Comparison of ENCODE assay signal across 15 mouse cellular contexts in genomic region chrX:38216986-38217675, GRCm38 (mm10). TPM values are rescaled to one million over a fixed set of nuclear protein-coding genes. Genes with fewer than 3 reads are reported as not detected.
DNase-seq lines count a peak whose midpoint lies in the region; ATAC-seq and TF ChIP-seq lines count a peak whose summit lies in the region.
"Had no signal": no experiment of that assay in that cellular context is flagged by ENCODE, and none has a peak within 500 bp of the region (broad histone marks: within the 10 kb centered on the region; RNA-seq: fewer than 3 reads in every experiment).

No protein-coding gene starts in this region.

- H3K4me2 ChIP-seq in lung, embryonic 14.5 days, result no peak overlapping the region
- no peak overlapping the region for H3K4me2 ChIP-seq in intestine, postnatal 0 days (replicated peaks; ENCODE audit: low read depth)
- no peak overlapping the region for H3K4me2 ChIP-seq in liver, embryonic 16.5 days (ENCODE audit: low read depth, low read length)
- H3K4me2 ChIP-seq: embryonic facial prominence, embryonic 15.5 days; heart, embryonic 12.5 days; limb, embryonic 13.5 days had no signal

- H3K9me3 ChIP-seq in lung, embryonic 14.5 days (ENCODE audit: low read depth, low read length), result no peaks in the 10 kb centered on the region
- H3K9me3 ChIP-seq in intestine, postnatal 0 days (ENCODE audit: control insufficient read depth), result no peaks in the 10 kb centered on the region
- no peaks in the 10 kb centered on the region for H3K9me3 ChIP-seq in liver, embryonic 16.5 days (replicated peaks; ENCODE audit: control insufficient read depth, low read length)
- H3K9me3 ChIP-seq: embryonic facial prominence, embryonic 15.5 days; heart, embryonic 12.5 days; limb, embryonic 13.5 days had no signal

- DNase-seq in lung, embryonic 14.5 days, result peak; percentile 38
- no peak for DNase-seq in lung, adult 18-20 months
- DNase-seq in adrenal gland, postnatal 10 days, result peak; percentile 44
- no peak for DNase-seq in right cerebral cortex, postnatal 25 days
- no peak for DNase-seq in gastrocnemius, postnatal 10 days
- DNase-seq: cerebellum, adult 18-20 months; right cerebral cortex, adult 18-20 months had no signal

- no peak overlapping the region for H3K27ac ChIP-seq in lung, embryonic 14.5 days (ENCODE audit: low read depth)
- no peak overlapping the region for H3K27ac ChIP-seq in intestine, postnatal 0 days (ENCODE audit: low read depth, low read length)
- H3K27ac ChIP-seq in liver, embryonic 16.5 days (ENCODE audit: low read length), result no peak overlapping the region; the same call in 1 of the 2 replicates
- H3K27ac ChIP-seq: embryonic facial prominence, embryonic 15.5 days; kidney, postnatal 0 days; limb, embryonic 13.5 days had no signal

- no peak for ATAC-seq in lung, embryonic 14.5 days (ENCODE audit: insufficient read depth)
- ATAC-seq in intestine, postnatal 0 days, result 0 out of 2 replicates have a peak, but pooled peaks have one; percentile 31
- peak; percentile 27; the same call in 1 of the 2 replicates for ATAC-seq in liver, embryonic 16.5 days (ENCODE audit: low read depth)
- no peak for ATAC-seq in inflammation-experienced regulatory T-cells, adult 6 months
- ATAC-seq: activated CD4-positive, CD25-positive, alpha-beta regulatory T cell, adult 4 months had no signal

- H3K4me3 ChIP-seq in lung, embryonic 14.5 days (ENCODE audit: low read depth, low read length), result no peak overlapping the region
- no peak overlapping the region for H3K4me3 ChIP-seq in intestine, postnatal 0 days (ENCODE audit: low read depth, low read length)
- H3K4me3 ChIP-seq in liver, embryonic 16.5 days (ENCODE audit: low read depth, low read length), result no peak overlapping the region
- H3K4me3 ChIP-seq: embryonic facial prominence, embryonic 15.5 days; heart, embryonic 12.5 days; limb, embryonic 13.5 days had no signal

- no peak overlapping the region for H3K9ac ChIP-seq in lung, embryonic 14.5 days
- no peak overlapping the region for H3K9ac ChIP-seq in intestine, postnatal 0 days (ENCODE audit: low read depth, low read length)
- H3K9ac ChIP-seq in liver, embryonic 16.5 days (ENCODE audit: low read depth, low read length), result no peak overlapping the region
- H3K9ac ChIP-seq: embryonic facial prominence, embryonic 15.5 days; heart, embryonic 12.5 days; limb, embryonic 13.5 days had no signal

- 64% methylated on average over 8 of the region's 9 CpGs for WGBS in lung, embryonic 14.5 days
- WGBS in intestine, postnatal 0 days, result 54% methylated on average over 9 of the region's 9 CpGs
- WGBS in liver, embryonic 16.5 days (ENCODE audit: insufficient replicate concordance), result 67% methylated on average over 9 of the region's 9 CpGs

- no peaks in the 10 kb centered on the region for H3K27me3 ChIP-seq in lung, embryonic 14.5 days (ENCODE audit: insufficient read depth, low read length)
- no peaks in the 10 kb centered on the region for H3K27me3 ChIP-seq in intestine, postnatal 0 days (replicated peaks; ENCODE audit: control insufficient read depth, insufficient read depth, low read length)
- H3K27me3 ChIP-seq in liver, embryonic 16.5 days (ENCODE audit: control insufficient read depth, insufficient read depth, low read depth, low read length), result no peaks in the 10 kb centered on the region
- H3K27me3 ChIP-seq: embryonic facial prominence, embryonic 15.5 days; heart, embryonic 12.5 days; limb, embryonic 13.5 days had no signal

- no peak for TF ChIP-seq CTCF in lung, embryonic 14.5 days (IDR thresholded peaks at IDR 0.05; ENCODE audit: low read depth)
- no peak for TF ChIP-seq CTCF in intestine, postnatal 0 days (IDR thresholded peaks at IDR 0.05; ENCODE audit: low read depth)

- H3K4me1 ChIP-seq in lung, embryonic 14.5 days (ENCODE audit: insufficient read depth), result no peaks in the 10 kb centered on the region
- no peaks in the 10 kb centered on the region for H3K4me1 ChIP-seq in intestine, postnatal 0 days (replicated peaks; ENCODE audit: control insufficient read depth, insufficient read depth, low read length)
- H3K4me1 ChIP-seq in liver, embryonic 16.5 days (ENCODE audit: control insufficient read depth, low read depth, low read length), result no peaks in the 10 kb centered on the region
- H3K4me1 ChIP-seq: embryonic facial prominence, embryonic 15.5 days; heart, embryonic 12.5 days; limb, embryonic 13.5 days had no signal

- no peaks in the 10 kb centered on the region for H3K36me3 ChIP-seq in lung, embryonic 14.5 days (ENCODE audit: insufficient read depth)
- no peaks in the 10 kb centered on the region for H3K36me3 ChIP-seq in intestine, postnatal 0 days (ENCODE audit: control insufficient read depth, insufficient read depth)
- H3K36me3 ChIP-seq in liver, embryonic 16.5 days (ENCODE audit: control insufficient read depth, insufficient read depth), result no peaks in the 10 kb centered on the region
- H3K36me3 ChIP-seq: embryonic facial prominence, embryonic 15.5 days; heart, embryonic 12.5 days; limb, embryonic 13.5 days had no signal

RNA-seq across cellular contexts. Expression of gene Zbtb33, which starts 27.5 kb away (rescaled TPM):
- 5.6 and 6.0 TPM in 2 replicates for polyA plus RNA-seq in lung, embryonic 14.5 days (2014; fragmentation: Nextera tagmentation; extraction: Ambion mirVana)
- 10 to 100 TPM; 23.7 to 25.9 TPM for total RNA-seq in adrenal gland, postnatal 10 days (2021)
- 2.7 and 2.8 TPM in 2 replicates for polyA plus RNA-seq in intestine, postnatal 0 days (2015; fragmentation: Nextera tagmentation; extraction: Ambion mirVana)
- 0.79 and 0.98 TPM in 2 replicates for polyA plus RNA-seq in liver, embryonic 16.5 days (2015; fragmentation: Nextera tagmentation; extraction: Ambion mirVana)
- polyA plus RNA-seq in inflammation-experienced regulatory T-cells, adult 6 months (2017; shearing (Covaris generic)), result 1 to 10 TPM; 1.4 to 1.9 (median 1.5) TPM
- total RNA-seq in gastrocnemius, postnatal 10 days (2021), result 1 to 10 TPM; 8.2 to 9.8 TPM

RNA-seq across cellular contexts. Expression of gene Tmem255a, which starts 35.1 kb away (rescaled TPM):
- polyA plus RNA-seq in lung, embryonic 14.5 days (2014; fragmentation: Nextera tagmentation; extraction: Ambion mirVana), result 23.3 and 26.0 TPM in 2 replicates
- total RNA-seq in adrenal gland, postnatal 10 days (2021), result 10 to 100 TPM; 14.1 to 21.1 TPM
- polyA plus RNA-seq in intestine, postnatal 0 days (2015; fragmentation: Nextera tagmentation; extraction: Ambion mirVana), result 7.6 and 8.7 TPM in 2 replicates
- polyA plus RNA-seq in liver, embryonic 16.5 days (2015; fragmentation: Nextera tagmentation; extraction: Ambion mirVana), result 2.0 and 2.3 TPM in 2 replicates
- 1 to 10 TPM; 3.2 to 5.9 (median 5.8) TPM for polyA plus RNA-seq in inflammation-experienced regulatory T-cells, adult 6 months (2017; shearing (Covaris generic))
- total RNA-seq in gastrocnemius, postnatal 10 days (2021), result 10 to 100 TPM in 1 of 2 experiments, 1 to 10 TPM in 1; 8.7 to 11.5 TPM

Comparison
In these comparisons a context has a peak if more than half of its experiments do, and no peak if none do; other contexts are left out.
1. DNase-seq: peak in lung, embryonic 14.5 days (single experiment) and adrenal gland, postnatal 10 days (single experiment); none in lung, adult 18-20 months (0 of 2), right cerebral cortex, postnatal 25 days (single experiment) and gastrocnemius, postnatal 10 days (single experiment).
2. ATAC-seq: peak in intestine, postnatal 0 days (single experiment) and liver, embryonic 16.5 days (single experiment); none in lung, embryonic 14.5 days (single experiment) and inflammation-experienced regulatory T-cells, adult 6 months (single experiment).